ENCODE assay signal across 9 mouse cellular contexts in the genomic region with DNA sequence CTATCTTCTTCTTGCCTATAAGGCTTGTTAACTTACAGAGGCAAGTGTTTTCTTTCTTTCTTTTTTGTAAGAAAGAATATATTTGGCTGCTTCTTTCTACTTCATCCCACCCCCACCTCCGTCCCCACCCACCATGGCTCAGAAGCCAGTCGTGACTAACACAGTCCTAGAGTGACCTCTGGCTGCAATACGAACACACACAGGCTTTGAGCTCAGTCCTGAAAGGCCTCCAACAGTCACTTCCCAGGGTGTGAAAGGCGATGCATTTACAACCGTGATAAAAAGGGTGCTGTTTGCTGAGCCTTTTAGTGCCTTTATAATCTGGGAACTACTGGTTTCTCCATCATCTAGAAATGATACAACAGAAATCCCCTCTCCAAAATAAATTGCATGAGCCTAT. TPM values are rescaled to one million over a fixed set of nuclear protein-coding genes. Genes with fewer than 3 reads are reported as not detected.
DNase-seq lines count a peak whose midpoint lies in the region; ATAC-seq and TF ChIP-seq lines count a peak whose summit lies in the region.
"Had no signal": no experiment of that assay in that cellular context is flagged by ENCODE, and none has a peak within 500 bp of the region (broad histone marks: within the 10 kb centered on the region; RNA-seq: fewer than 3 reads in every experiment).

No protein-coding gene starts in this region.

- WGBS in embryonic facial prominence, embryonic 11.5 days, result 33% methylated on average over 5 of the region's 5 CpGs
- 11% methylated on average over 5 of the region's 5 CpGs for WGBS in limb, embryonic 14.5 days
- 4% methylated on average over 5 of the region's 5 CpGs for WGBS in neural tube, embryonic 12.5 days

- TF ChIP-seq POLR2A in limb, embryonic 14.5 days (IDR thresholded peaks at IDR 0.05; ENCODE audit: borderline replicate concordance, extremely low read depth, insufficient read depth, insufficient read length), result no peak

- no peaks in the 10 kb centered on the region for H3K9me3 ChIP-seq in embryonic facial prominence, embryonic 11.5 days (replicated peaks; ENCODE audit: control insufficient read depth, low read length)
- no peaks in the 10 kb centered on the region for H3K9me3 ChIP-seq in limb, embryonic 14.5 days (ENCODE audit: control insufficient read depth, low read length)
- no peaks in the 10 kb centered on the region for H3K9me3 ChIP-seq in neural tube, embryonic 12.5 days

- H3K4me2 ChIP-seq in embryonic facial prominence, embryonic 11.5 days (ENCODE audit: low read depth, low read length), result no peak overlapping the region
- peak overlapping the region; percentile 41; the same call in 1 of the 2 replicates for H3K4me2 ChIP-seq in limb, embryonic 14.5 days (replicated peaks; ENCODE audit: low read depth, low read length, severe bottlenecking)
- H3K4me2 ChIP-seq in neural tube, embryonic 12.5 days (replicated peaks), result peak overlapping the region; percentile 48

- H3K4me3 ChIP-seq in embryonic facial prominence, embryonic 11.5 days (ENCODE audit: low read depth, low read length), result no peak overlapping the region
- no peak overlapping the region; the same call in 1 of the 2 replicates for H3K4me3 ChIP-seq in limb, embryonic 14.5 days (replicated peaks; ENCODE audit: low read length)
- no peak overlapping the region for H3K4me3 ChIP-seq in neural tube, embryonic 12.5 days

- peak; percentile 83 for ATAC-seq in embryonic facial prominence, embryonic 11.5 days (replicated peaks; ENCODE audit: insufficient number of reproducible peaks, low FRiP score, low TSS enrichment, low read depth)
- peak; percentile 87 for ATAC-seq in limb, embryonic 14.5 days (ENCODE audit: low FRiP score, low read depth)
- peak; percentile 97 for ATAC-seq in neural tube, embryonic 12.5 days (ENCODE audit: low FRiP score, low read depth)

- no peaks in the 10 kb centered on the region for H3K27me3 ChIP-seq in embryonic facial prominence, embryonic 11.5 days (ENCODE audit: control insufficient read depth, insufficient read depth, low read length)
- H3K27me3 ChIP-seq in limb, embryonic 14.5 days (ENCODE audit: control insufficient read depth, insufficient read depth, low read length), result no peaks in the 10 kb centered on the region
- H3K27me3 ChIP-seq in neural tube, embryonic 12.5 days (replicated peaks), result no peaks in the 10 kb centered on the region

- no peak overlapping the region for H3K27ac ChIP-seq in embryonic facial prominence, embryonic 11.5 days (replicated peaks; ENCODE audit: low read depth, low read length)
- H3K27ac ChIP-seq in limb, embryonic 14.5 days (replicated peaks; ENCODE audit: low read depth, low read length), result no peak overlapping the region
- no peak overlapping the region for H3K27ac ChIP-seq in neural tube, embryonic 12.5 days

- intact Hi-C loops in heart, postnatal 14 days (cut with DNase I), result loop anchor here (2.0 to 5.0 kb wide), 4 partner anchors 130 to 1757 kb away; no protein-coding TSS in a partner anchor

- no peak overlapping the region for H3K9ac ChIP-seq in embryonic facial prominence, embryonic 11.5 days (replicated peaks; ENCODE audit: low read length)
- no peak overlapping the region for H3K9ac ChIP-seq in limb, embryonic 14.5 days (ENCODE audit: low read depth, low read length, severe bottlenecking)
- no peak overlapping the region for H3K9ac ChIP-seq in neural tube, embryonic 12.5 days

- H3K4me1 ChIP-seq in embryonic facial prominence, embryonic 11.5 days (ENCODE audit: control insufficient read depth, insufficient read depth, low read length), result no peaks in the 10 kb centered on the region
- peaks cover 5% of the 10 kb centered on the region; the same call in 1 of the 2 replicates for H3K4me1 ChIP-seq in limb, embryonic 14.5 days (ENCODE audit: control insufficient read depth, insufficient read depth, low read length)
- no peaks in the 10 kb centered on the region; the same call in 1 of the 2 replicates for H3K4me1 ChIP-seq in neural tube, embryonic 12.5 days

- peak; percentile 24 to 38 for DNase-seq in adrenal gland, postnatal 36 days
- DNase-seq in adrenal gland, adult 8-10 months, result no peak
- peak; percentile 65 for DNase-seq in Muller cell, postnatal 12 days (ENCODE audit: inconsistent ontology term)
- DNase-seq in embryonic facial prominence, embryonic 11.5 days (ENCODE audit: low spot score), result peak; percentile 42
- peak; percentile 34 to 56 for DNase-seq in heart, postnatal 14 days
- peak; percentile 68 for DNase-seq in limb, embryonic 14.5 days (ENCODE audit: low spot score)
- DNase-seq in ovary, adult 18-20 months (ENCODE audit: low spot score), result no peak

- H3K36me3 ChIP-seq in embryonic facial prominence, embryonic 11.5 days (replicated peaks; ENCODE audit: control insufficient read depth, insufficient read depth, low read depth, low read length), result no peaks in the 10 kb centered on the region
- H3K36me3 ChIP-seq in limb, embryonic 14.5 days (ENCODE audit: control insufficient read depth, insufficient read depth, low read length), result no peaks in the 10 kb centered on the region; the same call in 1 of the 2 replicates
- no peaks in the 10 kb centered on the region for H3K36me3 ChIP-seq in neural tube, embryonic 12.5 days

RNA-seq across cellular contexts. Expression of gene Cer1, which starts 49.4 kb away (rescaled TPM):
- not detected for total RNA-seq in adrenal gland, postnatal 36 days (2021)
- total RNA-seq in adrenal gland, adult 8-10 months (2022), result not detected
- 0.20 TPM in 1 of 2 replicates, not detected in the other for polyA plus RNA-seq in embryonic facial prominence, embryonic 11.5 days (2014; fragmentation: Nextera tagmentation; extraction: Ambion mirVana)
- not detected for total RNA-seq in heart, postnatal 14 days (2021)
- 0.69 and 0.70 TPM in 2 replicates for polyA plus RNA-seq in limb, embryonic 14.5 days (2012; rRNA removed)
- 0.55 and 0.80 TPM in 2 replicates for polyA plus RNA-seq in limb, embryonic 14.5 days (2014; fragmentation: Nextera tagmentation; extraction: Ambion mirVana)
- polyA plus RNA-seq in neural tube, embryonic 12.5 days (2016; fragmentation: Nextera tagmentation; extraction: Ambion mirVana), result 0.18 TPM in 1 of 2 replicates, not detected in the other
- total RNA-seq: ES-E14 had no signal

Comparison
In these comparisons a context has a peak if more than half of its experiments do, and no peak if none do; other contexts are left out.
1. DNase-seq: peak in adrenal gland, postnatal 36 days (2 of 2), Muller cell, postnatal 12 days (single experiment), embryonic facial prominence, embryonic 11.5 days (single experiment), heart, postnatal 14 days (2 of 2) and limb, embryonic 14.5 days (single experiment); none in adrenal gland, adult 8-10 months (single experiment) and ovary, adult 18-20 months (single experiment).
2. Peak in every context shown above with its lines, with median percentiles within 50 percentile points of each other: ATAC-seq.